Mouse (Mus musculus) left cerebral cortex, adult 2 months (tissue): ENCODE measurements around the gene Cadm2. TPM values are rescaled to one million over a fixed set of nuclear protein-coding genes. Genes with fewer than 3 reads are reported as not detected.

Experiments used
- DNase-seq, 2 experiments: peaks; one replicate each; pipeline ENCODE4 v3.0.0; 2021 to 2022; ENCODE audit warnings: low spot score in 2 of 2, mixed read lengths in 1 of 2; ENCODE audit errors: extremely low spot score in 1 of 2
- H3K27ac ChIP-seq: fragments of 200-600 bp; 2 replicates; pipeline ENCODE4 v1.8.1; 2022
- H3K4me3 ChIP-seq: fragments of 200-600 bp; 2 replicates; pipeline ENCODE4 v1.8.1; 2022
- CTCF ChIP-seq: fragments of 200-600 bp; IDR thresholded peaks from 2 replicates; pipeline ENCODE4 v1.8.1; 2022; ENCODE audit warnings: antibody characterized with exemption, mild to moderate bottlenecking, moderate library complexity
- intact Hi-C: fragments of 180-260 bp; cut with DNase I; formaldehyde crosslinking; loops from one replicate; pipeline ENCODE4 v1.15.1; 2025
- total RNA-seq, 2 experiments: library from RNA; stranded (reverse); gene quantifications; 2 replicates each; pipeline ENCODE4 v1.2.3; 2021

Cadm2 gene
- total RNA-seq, 2 experiments from 2014 or later, result 230 to 245 TPM

DNA sequence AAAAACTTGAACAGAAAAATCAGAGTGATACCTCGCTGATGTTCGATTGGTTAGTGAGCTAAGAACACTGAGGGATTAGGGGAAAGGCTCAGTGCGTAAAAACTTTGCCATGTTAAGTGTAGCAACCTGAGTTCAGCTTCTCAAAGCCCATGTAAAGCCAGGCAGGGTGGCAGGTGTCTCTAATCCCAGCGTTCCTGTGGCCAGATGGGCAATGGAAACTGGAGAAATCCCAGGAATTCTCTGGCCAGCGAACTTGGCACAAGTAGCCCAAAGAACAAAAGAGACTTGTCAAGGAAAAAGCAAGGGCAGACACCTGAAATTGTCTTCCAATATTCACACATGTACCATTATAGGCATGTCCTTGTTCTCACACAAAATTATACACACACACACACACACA, 377.1 kb downstream of the Cadm2 start:
- H3K4me3 ChIP-seq, result no peak overlapping the region
- intact Hi-C loops, result no loop called here
- TF ChIP-seq CTCF, result no peak
- DNase-seq, result no peak
- no peak overlapping the region for H3K27ac ChIP-seq

DNA sequence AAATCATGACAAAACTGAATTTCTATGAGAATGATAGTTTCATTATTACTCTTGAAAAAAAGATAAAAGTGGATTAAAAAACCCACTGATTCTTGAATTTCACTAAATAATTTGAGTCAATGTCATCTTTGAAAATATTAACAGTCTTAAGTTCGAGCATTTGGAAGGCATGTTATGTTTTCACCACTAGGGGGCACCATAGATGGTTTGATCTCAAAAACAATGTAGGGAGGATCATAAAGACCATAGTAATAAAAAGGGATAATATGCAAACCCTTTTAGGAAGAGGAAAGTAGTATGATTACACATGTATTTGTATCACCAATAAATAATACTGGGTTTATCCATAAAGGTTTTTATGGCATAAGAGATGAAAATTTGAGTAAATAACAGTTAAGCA, 385.8 kb downstream of the Cadm2 start:
- no peak for DNase-seq
- no peak overlapping the region for H3K4me3 ChIP-seq
- peak; percentile 64 for TF ChIP-seq CTCF
- no peak overlapping the region for H3K27ac ChIP-seq
- intact Hi-C loops, result loop anchor here (10.0 kb wide), 1 partner anchor 380 kb away; no protein-coding TSS in a partner anchor

DNA sequence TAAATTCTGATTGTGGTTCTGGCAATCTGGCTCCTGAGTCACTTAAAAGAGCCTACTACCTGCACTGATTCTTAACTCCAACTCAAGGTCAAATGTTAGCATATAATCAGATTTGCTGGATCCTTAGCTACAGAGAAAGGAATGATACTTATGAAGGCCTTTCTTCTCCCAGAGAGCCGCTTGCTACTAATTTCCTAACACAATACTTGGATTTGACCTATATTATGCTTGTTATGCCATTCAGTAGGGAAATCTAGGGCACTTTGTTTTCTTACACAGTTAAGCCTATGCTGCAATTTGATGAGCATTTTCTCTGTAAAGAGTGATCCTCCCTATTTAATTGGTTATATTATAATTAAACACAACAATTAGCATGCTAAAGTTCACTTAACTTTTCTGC, 394.0 kb downstream of the Cadm2 start:
- Histone ChIP-seq H3K4me3 (no peak overlapping the region), H3K27ac (no peak overlapping the region)
- intact Hi-C loops, result no loop called here
- TF ChIP-seq CTCF, result no peak
- no peak for DNase-seq

DNA sequence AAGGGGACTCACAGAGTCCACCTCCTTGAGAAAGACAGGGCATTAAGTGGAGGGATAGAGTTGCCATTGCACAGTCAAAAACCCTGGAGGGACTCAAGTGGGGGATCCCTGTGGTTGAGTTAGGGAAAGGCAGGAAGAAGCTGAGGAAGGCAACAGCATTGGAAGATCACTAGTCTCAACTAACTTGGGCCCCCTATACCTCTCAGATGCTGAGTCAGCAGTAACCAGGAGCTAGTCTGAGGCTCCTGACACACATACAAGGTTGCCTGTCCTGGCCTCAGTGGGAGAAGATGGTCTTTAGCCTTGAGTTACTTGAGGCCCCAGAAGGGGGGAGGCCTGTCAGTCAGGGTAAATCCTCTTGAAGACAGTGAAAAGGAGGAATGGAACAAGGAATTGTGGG, 417.4 kb downstream of the Cadm2 start:
- intact Hi-C loops, result loop anchor here (10.0 kb wide), 1 partner anchor 411 kb away; no protein-coding TSS in a partner anchor

DNA sequence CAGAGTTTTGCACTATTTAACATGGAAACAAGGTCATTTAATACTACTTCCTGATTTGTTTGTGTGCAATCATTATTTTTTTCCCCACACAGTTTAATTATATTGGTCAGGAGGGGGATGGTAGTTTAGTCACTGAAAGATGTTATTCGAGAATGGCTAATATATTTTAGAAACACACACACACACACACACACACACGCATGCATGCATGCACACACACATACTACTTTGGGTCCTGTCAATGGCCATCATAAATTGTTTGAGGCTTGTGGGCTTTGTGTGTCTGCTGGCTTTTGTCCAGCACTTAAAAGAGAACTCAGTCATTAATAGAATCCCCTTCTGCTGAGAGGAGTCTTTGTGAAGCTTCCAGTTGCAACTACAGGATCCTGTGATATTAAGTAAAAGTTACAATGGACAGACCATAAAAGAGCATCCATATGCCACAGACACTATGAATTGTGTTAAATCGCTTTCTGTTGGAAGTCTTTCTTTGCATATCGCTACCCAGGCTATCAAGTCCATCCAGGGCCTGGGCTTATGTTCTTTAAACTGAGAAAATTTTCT, 427.8 kb downstream of the Cadm2 start:
- H3K27ac ChIP-seq, result no peak overlapping the region
- H3K4me3 ChIP-seq, result no peak overlapping the region
- intact Hi-C loops, result no loop called here
- no peak for TF ChIP-seq CTCF
- no peak for DNase-seq

More for the DNA sequence above, 417.4 kb downstream of the Cadm2 start:
- no peak overlapping the region for H3K4me3 ChIP-seq
- TF ChIP-seq CTCF, result no peak
- no peak for DNase-seq
- no peak overlapping the region for H3K27ac ChIP-seq

DNA sequence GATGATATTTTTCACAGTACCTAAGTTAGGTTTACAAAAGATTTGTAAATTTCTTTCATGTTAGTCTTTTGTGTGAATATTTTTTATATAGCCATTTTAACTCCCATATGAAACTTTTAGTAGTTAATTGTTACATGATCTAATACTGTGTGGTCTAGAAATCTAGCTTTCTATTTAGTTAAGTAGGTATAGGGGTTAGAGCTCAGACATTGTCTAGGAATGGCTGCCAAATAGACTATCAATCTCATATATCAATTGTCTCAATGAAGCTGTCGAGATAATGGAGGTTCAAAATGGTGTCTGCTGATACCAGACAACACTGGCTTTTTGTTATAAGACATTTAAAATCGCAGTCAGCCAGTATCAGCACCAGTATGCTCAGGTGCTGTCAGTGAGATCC, 428.3 kb downstream of the Cadm2 start:
- Histone ChIP-seq H3K27ac (no peak overlapping the region), H3K4me3 (no peak overlapping the region)
- no peak for DNase-seq
- TF ChIP-seq CTCF, result no peak
- intact Hi-C loops, result no loop called here

DNA sequence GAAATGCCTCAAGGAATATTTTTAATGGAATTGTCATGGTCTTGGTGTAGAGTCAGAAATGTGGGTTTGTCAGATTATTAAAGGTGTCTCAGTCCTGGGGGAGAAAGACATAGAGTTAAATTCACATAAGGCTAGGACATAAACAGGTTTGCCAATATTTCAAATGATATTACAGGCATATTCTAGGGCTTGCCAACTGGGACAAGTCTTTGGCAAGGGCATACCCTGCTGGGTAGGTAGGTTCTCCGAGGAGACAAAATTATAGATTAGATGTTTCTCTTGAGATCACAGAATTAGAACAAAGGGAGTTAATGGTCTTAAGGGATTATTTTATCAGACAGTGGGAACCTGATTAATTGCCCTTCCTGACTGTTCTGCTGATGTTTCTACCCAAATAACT, 434.4 kb downstream of the Cadm2 start:
- intact Hi-C loops, result no loop called here
- no peak for DNase-seq
- H3K27ac ChIP-seq, result no peak overlapping the region
- TF ChIP-seq CTCF, result no peak
- no peak overlapping the region for H3K4me3 ChIP-seq

DNA sequence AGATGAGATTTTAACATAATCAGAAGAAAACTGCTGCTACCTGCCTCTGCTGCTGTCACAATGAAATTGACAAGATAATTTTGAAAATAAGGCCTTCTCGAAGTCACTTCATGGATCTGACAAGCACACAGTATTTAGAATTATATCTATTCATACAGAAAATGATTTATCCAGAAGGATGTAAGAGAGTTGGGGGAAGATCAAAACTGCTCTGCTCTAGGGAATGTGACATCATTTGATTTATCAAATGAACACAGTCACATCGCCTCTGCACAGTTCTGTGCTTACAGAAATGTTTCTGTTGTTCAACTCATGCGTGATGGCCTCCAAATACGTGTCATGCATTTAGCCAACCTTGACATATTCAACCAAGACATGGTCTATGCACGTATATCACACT, 437.8 kb downstream of the Cadm2 start:
- Histone ChIP-seq H3K4me3 (no peak overlapping the region), H3K27ac (no peak overlapping the region)
- DNase-seq, result no peak
- intact Hi-C loops, result no loop called here
- no peak for TF ChIP-seq CTCF

DNA sequence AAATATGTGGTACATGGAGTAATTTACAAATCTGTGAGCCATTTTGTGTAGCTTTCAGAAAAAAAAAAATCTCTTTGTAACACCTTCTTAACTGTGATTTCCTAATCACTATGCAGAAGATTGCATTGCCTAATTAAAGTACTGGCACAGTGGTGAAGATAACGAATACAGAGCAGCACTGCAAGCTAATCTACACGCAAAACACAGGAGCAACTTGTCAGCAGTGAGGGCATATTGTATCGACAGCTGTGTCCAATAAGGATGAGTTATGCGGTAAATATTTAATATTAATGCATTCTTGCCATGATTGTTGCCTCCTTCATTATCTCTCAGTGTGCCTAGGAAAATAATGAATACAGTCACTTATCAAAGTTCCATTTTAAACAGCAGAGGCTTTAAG, 445.3 kb downstream of the Cadm2 start:
- DNase-seq, result no peak

DNA sequence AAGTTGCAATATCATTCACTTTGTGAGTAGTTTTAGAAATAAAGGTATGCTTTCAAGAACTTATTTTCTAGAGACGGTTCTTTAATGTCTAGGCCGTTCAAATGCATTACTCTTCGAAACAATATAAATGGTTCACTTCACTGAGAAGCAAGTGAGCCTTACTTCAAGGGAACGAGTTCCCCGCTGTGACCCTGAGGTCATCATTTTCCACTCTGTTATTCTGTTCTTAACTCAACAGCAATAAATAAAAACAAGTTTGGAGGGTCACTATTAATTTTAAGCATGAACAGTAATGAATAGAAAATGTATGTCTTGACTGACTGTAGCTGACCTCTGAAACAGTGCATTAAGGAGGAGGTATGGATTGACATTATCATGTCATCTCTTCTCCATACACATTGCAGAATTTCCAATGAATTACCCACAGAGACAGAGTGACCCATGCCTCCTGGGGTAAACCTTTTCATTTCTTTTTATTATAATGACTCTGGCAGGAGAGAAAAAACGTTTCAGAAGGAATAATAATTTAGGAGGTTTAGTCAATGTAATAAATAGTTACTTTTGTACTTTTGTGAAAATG, 458.4 kb downstream of the Cadm2 start:
- intact Hi-C loops, result no loop called here
- Histone ChIP-seq H3K4me3 (no peak overlapping the region), H3K27ac (no peak overlapping the region)
- DNase-seq, result no peak
- TF ChIP-seq CTCF, result no peak

More for the DNA sequence above, 445.3 kb downstream of the Cadm2 start:
- H3K27ac ChIP-seq, result no peak overlapping the region
- no peak overlapping the region for H3K4me3 ChIP-seq
- no peak for TF ChIP-seq CTCF
- intact Hi-C loops, result no loop called here

DNA sequence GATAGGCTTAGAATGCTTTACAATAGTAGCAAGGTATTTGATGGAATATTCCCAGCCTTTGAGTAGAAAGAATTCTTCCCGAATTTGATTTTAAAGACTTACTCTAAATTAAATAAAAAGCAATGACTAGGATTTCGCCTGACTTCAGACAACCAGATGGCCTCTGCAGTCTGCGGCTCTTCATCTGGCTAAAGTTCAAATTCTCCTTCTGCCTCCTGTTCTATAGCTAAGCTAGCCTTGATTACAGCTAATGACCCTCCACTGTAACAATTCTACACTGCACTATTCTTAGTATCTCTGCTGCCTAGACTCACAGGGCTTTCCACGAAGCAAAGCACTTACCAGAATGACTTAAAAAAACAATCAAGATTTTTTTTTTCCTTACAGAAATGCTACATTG, 495.9 kb downstream of the Cadm2 start:
- intact Hi-C loops, result no loop called here
- peak overlapping the region; percentile 3 for H3K27ac ChIP-seq
- no peak for DNase-seq
- TF ChIP-seq CTCF, result no peak
- H3K4me3 ChIP-seq, result no peak overlapping the region

DNA sequence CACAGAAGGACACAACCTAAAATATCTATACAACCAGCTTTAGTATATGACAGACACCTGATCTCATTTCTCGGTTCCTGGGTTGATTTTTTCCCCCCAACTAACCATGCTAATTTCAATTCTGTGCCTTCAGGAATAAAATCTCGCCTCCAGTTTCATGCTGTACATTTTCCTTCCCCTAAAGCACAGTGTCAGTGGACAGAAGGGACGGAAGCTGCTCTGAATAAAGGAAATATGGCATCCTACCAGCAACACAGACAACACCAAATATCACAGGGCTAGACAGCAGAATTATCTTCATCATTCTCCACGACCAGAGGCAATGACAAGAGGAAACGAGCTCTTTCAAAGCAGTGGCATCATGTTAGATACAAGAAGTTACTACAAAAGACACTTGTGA, 498.2 kb downstream of the Cadm2 start:
- DNase-seq, result no peak
- no peak for TF ChIP-seq CTCF
- intact Hi-C loops, result no loop called here
- Histone ChIP-seq H3K4me3 (no peak overlapping the region), H3K27ac (no peak overlapping the region; the same call in 1 of the 2 replicates)

DNA sequence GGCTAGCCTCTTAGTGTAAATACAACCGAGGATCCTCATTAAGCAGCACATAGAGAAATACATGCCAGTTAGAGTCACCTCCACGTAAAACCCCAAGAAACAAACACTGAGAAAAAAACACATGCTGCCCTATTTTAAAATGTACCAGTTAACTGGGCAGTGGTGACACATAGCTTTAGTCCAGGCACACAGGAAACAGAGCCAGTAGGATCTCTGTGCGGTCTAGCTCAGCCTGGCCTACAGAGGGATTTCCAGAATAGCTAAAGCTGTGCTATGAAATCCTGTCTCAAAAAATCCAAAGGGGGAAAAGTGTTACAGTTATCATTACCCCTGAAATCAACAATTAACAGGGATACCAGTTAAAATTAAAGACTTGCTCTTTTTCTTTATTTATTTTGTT, 498.9 kb downstream of the Cadm2 start:
- no peak overlapping the region for H3K4me3 ChIP-seq
- no peak for DNase-seq
- intact Hi-C loops, result no loop called here
- H3K27ac ChIP-seq, result no peak overlapping the region; the same call in 1 of the 2 replicates
- TF ChIP-seq CTCF, result no peak
